10 mouse cellular contexts compared by ENCODE assay signal in the genomic region with DNA sequence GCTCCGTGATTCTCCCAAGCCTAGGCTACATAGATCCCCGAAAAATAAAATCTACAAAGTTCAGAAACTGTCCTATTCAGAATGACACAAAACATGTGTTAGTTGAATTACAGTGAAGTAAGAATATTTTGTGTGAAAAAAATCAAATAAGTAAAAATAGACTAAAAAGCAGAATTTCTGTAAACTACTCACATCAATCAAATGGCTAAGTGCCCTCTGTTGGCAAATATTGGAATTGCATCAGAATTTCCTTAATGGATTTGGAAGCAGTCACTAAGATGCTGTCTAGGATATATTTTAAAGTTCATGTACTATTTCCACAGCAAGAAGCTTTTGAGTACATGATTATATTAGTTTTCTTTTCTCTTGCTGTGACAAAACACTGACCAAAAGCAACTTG. TPM values are rescaled to one million over a fixed set of nuclear protein-coding genes. Genes with fewer than 3 reads are reported as not detected.
DNase-seq lines count a peak whose midpoint lies in the region; ATAC-seq and TF ChIP-seq lines count a peak whose summit lies in the region.
"Had no signal": no experiment of that assay in that cellular context is flagged by ENCODE, and none has a peak within 500 bp of the region (broad histone marks: within the 10 kb centered on the region; RNA-seq: fewer than 3 reads in every experiment).

No protein-coding gene starts in this region.

- no peak overlapping the region for H3K4me2 ChIP-seq in kidney, embryonic 15.5 days
- H3K4me2 ChIP-seq: heart, embryonic 13.5 days; neural tube, embryonic 13.5 days had no signal

- H3K9me3 ChIP-seq in kidney, embryonic 15.5 days (replicated peaks), result no peaks in the 10 kb centered on the region
- H3K9me3 ChIP-seq: neural tube, embryonic 13.5 days had no signal

- H3K36me3 ChIP-seq in kidney, adult 2 months (ENCODE audit: control insufficient read depth, insufficient read depth, low read length), result no peaks in the 10 kb centered on the region
- H3K36me3 ChIP-seq in kidney, embryonic 15.5 days, result no peaks in the 10 kb centered on the region
- H3K36me3 ChIP-seq: heart, embryonic 13.5 days; neural tube, embryonic 13.5 days had no signal

- TF ChIP-seq POLR2A in kidney, adult 2 months (IDR thresholded peaks at IDR 0.05; ENCODE audit: low read depth, low read length), result no peak

- no peak overlapping the region for H3K27ac ChIP-seq in kidney, adult 2 months (ENCODE audit: insufficient read depth, low read depth, low read length)
- no peak overlapping the region for H3K27ac ChIP-seq in kidney, embryonic 15.5 days
- H3K27ac ChIP-seq: heart, embryonic 13.5 days; neural tube, embryonic 13.5 days had no signal

- DNase-seq in kidney, adult 2 months, result peak; percentile 65
- peak; percentile 78 for DNase-seq in 3T3-L1 (ENCODE audit: low read depth, low spot score)
- DNase-seq in embryo, embryonic 10 days (ENCODE audit: low spot score), result peak; percentile 41
- no peak for DNase-seq in spleen, adult 18-20 months
- DNase-seq in cerebellum, adult 9-11 months, result no peak
- DNase-seq in urinary bladder, adult 2 months (ENCODE audit: low spot score), result no peak

- H3K4me3 ChIP-seq in kidney, adult 2 months (ENCODE audit: insufficient read depth, low read depth, low read length), result no peak overlapping the region
- H3K4me3 ChIP-seq in kidney, embryonic 15.5 days (replicated peaks), result no peak overlapping the region
- H3K4me3 ChIP-seq: heart, embryonic 13.5 days; neural tube, embryonic 13.5 days had no signal

- H3K9ac ChIP-seq in kidney, embryonic 15.5 days, result no peak overlapping the region
- H3K9ac ChIP-seq: heart, embryonic 13.5 days; neural tube, embryonic 13.5 days had no signal

- H3K4me1 ChIP-seq in kidney, adult 2 months (ENCODE audit: control insufficient read depth, insufficient read depth, low read length), result 0 out of 2 replicates have a peak, but pooled peaks cover 2% of the 10 kb centered on the region
- no peaks in the 10 kb centered on the region for H3K4me1 ChIP-seq in kidney, embryonic 15.5 days
- H3K4me1 ChIP-seq: heart, embryonic 13.5 days; neural tube, embryonic 13.5 days had no signal

- H3K27me3 ChIP-seq in kidney, adult 2 months (replicated peaks; ENCODE audit: control insufficient read depth, insufficient read depth, low read length), result no peaks in the 10 kb centered on the region
- H3K27me3 ChIP-seq in kidney, embryonic 15.5 days, result peaks cover 2% of the 10 kb centered on the region; the same call in 1 of the 2 replicates
- H3K27me3 ChIP-seq: heart, embryonic 13.5 days; neural tube, embryonic 13.5 days had no signal

- no peak for ATAC-seq in kidney, embryonic 15.5 days (replicated peaks; ENCODE audit: low FRiP score)
- ATAC-seq in CD4-positive, CD25-positive, alpha-beta regulatory T cell, adult 4 months, result peak; percentile 68

- 93% methylated on average over 2 of the region's 2 CpGs for WGBS in kidney, adult 2 months
- 90% methylated on average over 2 of the region's 2 CpGs for WGBS in kidney, embryonic 15.5 days

- TF ChIP-seq CTCF in kidney, adult 2 months (conservative IDR thresholded peaks at IDR 0.05; ENCODE audit: insufficient read depth, insufficient read length, low read depth, low read length), result no peak

RNA-seq across cellular contexts. Expression of a gene that starts 9.8 kb away (rescaled TPM):
- polyA plus RNA-seq in kidney, adult 2 months (2012; rRNA removed), result 12.6 and 12.7 TPM in 2 replicates
- 35.6 and 36.1 TPM in 2 replicates for polyA plus RNA-seq in kidney, embryonic 15.5 days (2015; fragmentation: Nextera tagmentation; extraction: Ambion mirVana)
- 1 to 10 TPM; 4.9 to 6.5 TPM for polyA plus RNA-seq in CD4-positive, CD25-positive, alpha-beta regulatory T cell, adult 4 months (2017; shearing (Covaris generic))
- 3.4 and 5.5 TPM in 2 replicates for polyA plus RNA-seq in urinary bladder, adult 2 months (2012; rRNA removed)

RNA-seq across cellular contexts. Expression of a gene that starts 31.4 kb away (rescaled TPM):
- polyA plus RNA-seq in kidney, adult 2 months (2012; rRNA removed), result 17.6 and 19.8 TPM in 2 replicates
- polyA plus RNA-seq in kidney, embryonic 15.5 days (2015; fragmentation: Nextera tagmentation; extraction: Ambion mirVana), result 18.9 and 22.2 TPM in 2 replicates
- polyA plus RNA-seq in CD4-positive, CD25-positive, alpha-beta regulatory T cell, adult 4 months (2017; shearing (Covaris generic)), result 1 to 10 TPM; 3.9 to 5.8 TPM
- 2.5 and 3.5 TPM in 2 replicates for polyA plus RNA-seq in urinary bladder, adult 2 months (2012; rRNA removed)

RNA-seq across cellular contexts. Expression of a gene that starts 44.2 kb away (rescaled TPM):
- 13.9 and 15.0 TPM in 2 replicates for polyA plus RNA-seq in kidney, adult 2 months (2012; rRNA removed)
- polyA plus RNA-seq in kidney, embryonic 15.5 days (2015; fragmentation: Nextera tagmentation; extraction: Ambion mirVana), result 8.0 and 8.4 TPM in 2 replicates
- 1 to 10 TPM; 8.2 to 8.8 TPM for polyA plus RNA-seq in CD4-positive, CD25-positive, alpha-beta regulatory T cell, adult 4 months (2017; shearing (Covaris generic))
- 3.9 and 4.8 TPM in 2 replicates for polyA plus RNA-seq in urinary bladder, adult 2 months (2012; rRNA removed)

Comparison
In these comparisons a context has a peak if more than half of its experiments do, and no peak if none do; other contexts are left out.
1. DNase-seq: peak in kidney, adult 2 months (single experiment), 3T3-L1 (single experiment) and embryo, embryonic 10 days (single experiment); none in spleen, adult 18-20 months (0 of 2), cerebellum, adult 9-11 months (single experiment) and urinary bladder, adult 2 months (single experiment).